Mouse (Mus musculus): ENCODE results near the gene Gm20388. TPM values are rescaled to one million over a fixed set of nuclear protein-coding genes. Genes with fewer than 3 reads are reported as not detected.
A peak's percentile ranks its signal among the peaks of the same experiment; 100 is the strongest.
"Not testable (repeated sequence)": the region's sequence is repeated elsewhere in the genome, so short reads cannot be mapped to it uniquely, and the experiment has no call there.

The Gm20388 gene
- polyA plus RNA-seq, 1 experiment from 2014 or later = not detected

DNA sequence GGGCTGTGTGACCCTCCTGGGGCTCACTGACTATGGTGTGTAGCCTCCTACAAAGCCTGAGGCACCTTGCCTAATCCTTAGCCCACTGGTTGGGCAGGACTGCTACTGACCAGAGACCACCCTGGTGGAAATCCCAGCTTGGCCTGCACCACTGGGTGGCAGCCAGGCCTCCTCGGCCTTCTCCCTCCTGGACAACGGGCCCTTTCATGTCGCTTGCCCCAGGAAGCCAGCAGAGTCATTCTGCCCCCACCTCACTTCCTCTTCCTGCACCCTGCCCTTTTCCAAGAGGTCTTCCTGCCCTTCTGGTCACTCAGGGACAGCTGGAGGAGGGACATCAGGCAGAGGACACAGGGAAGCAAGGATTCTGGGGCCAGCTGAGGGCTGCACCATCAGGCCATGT lies 413.9 kb downstream of the Gm20388 start:
- Histone ChIP-seq H3K27ac (peak overlapping the region; percentile 82), H3K4me1 (replicated peaks) (peaks cover 80% of the 10 kb centered on the region), H3K27me3 (no peaks in the 10 kb centered on the region), H3K9ac (peak overlapping the region; percentile 47; the same call in 1 of the 2 replicates), H3K36me3 (no peaks in the 10 kb centered on the region), H3K4me2 (no peak overlapping the region), H3K9me3 (replicated peaks) (no peaks in the 10 kb centered on the region), H3K4me3 (replicated peaks) (no peak overlapping the region)
- WGBS (ENCODE audit: insufficient replicate concordance) = 37% methylated on average over 3 of the region's 3 CpGs
- ATAC-seq (ENCODE audit: low read depth) (no peak), DNase-seq (no peak)

DNA sequence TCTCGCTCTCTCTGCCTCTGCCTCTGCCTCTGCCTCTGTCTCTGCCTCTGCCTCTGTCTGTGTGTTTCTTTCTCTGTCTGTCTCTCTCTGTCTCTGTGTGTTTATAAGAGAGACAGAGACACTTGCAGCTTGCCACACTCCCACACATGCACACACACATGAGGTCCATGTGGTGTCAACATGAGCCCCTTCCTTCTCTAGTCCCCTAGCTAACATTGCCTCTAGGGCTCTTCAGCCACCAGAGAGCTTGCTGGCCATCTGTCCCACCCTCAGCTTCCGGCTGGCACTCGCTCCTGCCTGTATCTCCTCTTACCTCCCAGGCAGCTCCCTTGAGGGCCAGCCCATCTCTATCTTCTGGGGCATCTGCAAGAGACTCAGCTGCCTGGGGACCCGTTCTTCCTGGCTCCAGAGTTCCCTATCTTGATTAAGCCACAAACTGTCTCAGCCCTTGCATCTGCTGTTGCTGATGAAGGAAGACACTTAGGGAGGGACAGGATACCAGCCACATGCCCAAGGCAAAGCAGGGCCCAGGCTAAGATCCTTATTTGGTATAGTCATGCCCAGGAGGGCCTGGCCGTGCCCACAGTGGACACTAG lies 414.6 kb downstream of the Gm20388 start:
- Histone ChIP-seq H3K27ac (peak overlapping the region; percentile 82), H3K9me3 (replicated peaks) (no peaks in the 10 kb centered on the region), H3K4me3 (replicated peaks) (no peak overlapping the region), H3K4me2 (0 out of 2 replicates have a peak overlapping the region, but pooled peaks have one; percentile 10), H3K27me3 (0 out of 2 replicates have a peak, but pooled peaks cover 3% of the 10 kb centered on the region), H3K9ac (peak overlapping the region; percentile 47; the same call in 1 of the 2 replicates), H3K4me1 (replicated peaks) (peaks cover 74% of the 10 kb centered on the region), H3K36me3 (no peaks in the 10 kb centered on the region)
- ATAC-seq (ENCODE audit: low read depth) (peak; percentile 80), DNase-seq (peak; percentile 62)
- WGBS (ENCODE audit: insufficient replicate concordance) = 24% methylated on average over 5 of the region's 5 CpGs

DNA sequence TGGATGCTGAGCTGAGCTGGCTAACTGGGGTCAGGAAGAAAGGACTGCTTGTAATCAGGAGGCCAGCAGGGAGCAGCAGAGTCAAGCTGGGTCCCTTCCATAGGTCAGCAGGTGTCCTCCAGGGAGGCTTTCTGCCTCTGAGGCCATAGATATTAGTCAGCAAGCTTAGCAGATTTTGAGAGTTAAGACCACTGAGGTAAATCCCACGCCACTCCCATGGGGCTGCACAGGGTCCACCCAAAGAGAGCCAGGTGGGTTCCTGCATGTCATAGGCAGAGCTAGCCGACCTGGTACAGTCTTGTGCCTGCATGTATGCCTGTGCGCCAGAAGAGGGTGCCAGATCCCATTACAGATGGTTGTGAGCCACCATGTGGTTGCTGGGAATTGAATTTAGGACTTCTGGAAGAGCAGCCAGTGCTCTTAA lies 416.5 kb downstream of the Gm20388 start:
- H3K9ac ChIP-seq = no peak overlapping the region
- H3K27me3 ChIP-seq = 0 out of 2 replicates have a peak, but pooled peaks cover 3% of the 10 kb centered on the region
- H3K4me2 ChIP-seq = no peak overlapping the region
- peaks cover 80% of the 10 kb centered on the region for H3K4me1 ChIP-seq (replicated peaks)
- H3K36me3 ChIP-seq = no peaks in the 10 kb centered on the region
- no peak overlapping the region for H3K27ac ChIP-seq
- no peaks in the 10 kb centered on the region for H3K9me3 ChIP-seq (replicated peaks)
- WGBS (ENCODE audit: insufficient replicate concordance) = 45% methylated on average over 3 of the region's 3 CpGs
- no peak overlapping the region for H3K4me3 ChIP-seq (replicated peaks)
- ATAC-seq (ENCODE audit: low read depth) (0 out of 2 replicates have a peak, but pooled peaks have one; percentile 13), DNase-seq (no peak)

DNA sequence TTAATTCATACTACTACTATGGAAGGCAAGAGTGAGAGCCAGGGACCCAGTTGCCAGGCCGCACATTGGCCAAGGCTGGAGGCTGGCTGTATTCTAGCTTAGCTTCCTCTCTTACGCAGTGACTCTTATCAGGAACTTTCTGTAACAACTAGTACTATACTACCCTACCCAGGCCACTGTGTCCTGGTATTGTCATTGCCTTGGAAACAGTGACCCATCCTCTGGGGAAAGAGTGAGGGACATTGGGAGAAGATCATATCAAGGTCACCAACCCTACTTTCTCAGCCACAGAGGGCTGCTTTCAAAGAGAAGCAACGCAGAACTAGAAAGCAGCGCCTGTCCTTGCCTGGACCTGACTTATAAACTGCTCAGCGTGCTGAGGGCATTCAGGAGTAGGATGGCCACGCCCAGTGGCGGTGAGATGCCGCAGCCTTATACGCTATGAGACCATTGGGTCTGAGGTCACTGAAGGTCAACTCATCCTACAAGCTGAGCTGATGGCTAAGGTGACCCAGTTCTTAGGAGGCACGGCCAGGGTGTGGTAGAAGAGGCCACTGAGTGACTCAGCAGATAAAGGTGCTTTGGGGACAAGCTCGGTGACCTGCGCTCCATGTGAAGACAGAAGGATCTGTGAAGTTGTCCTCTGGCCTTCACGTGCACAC lies 417.9 kb downstream of the Gm20388 start:
- WGBS (ENCODE audit: insufficient replicate concordance) = 53% methylated on average over 13 of the region's 13 CpGs
- H3K4me2 ChIP-seq = no peak overlapping the region; the same call in 1 of the 2 replicates
- H3K9ac ChIP-seq = no peak overlapping the region
- 0 out of 2 replicates have a peak, but pooled peaks cover 3% of the 10 kb centered on the region for H3K27me3 ChIP-seq
- peaks cover 80% of the 10 kb centered on the region for H3K4me1 ChIP-seq (replicated peaks)
- H3K9me3 ChIP-seq (replicated peaks) = no peaks in the 10 kb centered on the region
- no peak for DNase-seq
- peak overlapping the region; percentile 20; the same call in 1 of the 2 replicates for H3K27ac ChIP-seq
- no peak for ATAC-seq (ENCODE audit: low read depth)
- no peaks in the 10 kb centered on the region for H3K36me3 ChIP-seq
- no peak overlapping the region for H3K4me3 ChIP-seq (replicated peaks)

DNA sequence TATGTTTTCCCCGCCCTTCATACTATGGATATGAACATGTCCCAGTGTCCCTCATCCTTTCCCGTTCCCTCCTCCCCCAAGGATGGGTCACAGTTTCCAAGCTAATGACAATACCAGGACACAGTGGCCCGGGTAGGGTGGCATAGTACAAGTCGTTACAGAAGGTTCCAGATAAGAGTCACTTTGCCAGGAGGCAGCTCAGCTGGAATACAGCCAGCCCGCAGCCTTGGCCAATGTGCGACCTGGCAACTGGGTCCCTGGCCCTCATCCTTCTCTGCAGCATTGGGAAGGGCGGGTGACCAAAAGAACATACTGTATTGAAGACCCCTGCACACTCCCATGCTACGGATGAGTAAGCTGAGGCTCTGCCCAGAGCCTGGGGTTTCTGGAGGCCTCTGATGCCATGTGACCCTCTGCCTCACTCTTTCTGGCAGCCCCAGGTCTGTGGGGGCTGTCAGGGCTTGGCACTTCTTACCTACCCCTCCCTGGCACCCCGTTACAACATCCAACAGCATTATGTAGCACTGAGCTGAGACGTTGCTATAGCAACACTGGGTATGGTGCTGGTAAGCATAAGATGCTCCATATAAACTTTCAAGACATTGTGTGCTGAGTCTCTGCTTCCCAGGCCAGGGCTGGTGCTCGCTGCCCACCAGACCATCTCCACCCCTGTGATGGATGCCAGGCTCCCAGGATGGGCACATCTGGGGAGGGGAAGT lies 418.5 kb downstream of the Gm20388 start:
- ATAC-seq (ENCODE audit: low read depth) = no peak
- WGBS (ENCODE audit: insufficient replicate concordance) = 73% methylated on average over 11 of the region's 11 CpGs
- Histone ChIP-seq H3K27ac (peak overlapping the region; percentile 20; the same call in 1 of the 2 replicates), H3K4me2 (no peak overlapping the region; the same call in 1 of the 2 replicates), H3K4me3 (replicated peaks) (no peak overlapping the region), H3K36me3 (no peaks in the 10 kb centered on the region), H3K27me3 (0 out of 2 replicates have a peak, but pooled peaks cover 3% of the 10 kb centered on the region), H3K9me3 (replicated peaks) (no peaks in the 10 kb centered on the region), H3K4me1 (replicated peaks) (peaks cover 78% of the 10 kb centered on the region), H3K9ac (no peak overlapping the region)
- no peak for DNase-seq

GRCm38 (mm10) chr8:120331027-120331426 lies 420.4 kb downstream of the Gm20388 start:
- Histone ChIP-seq H3K27me3 (0 out of 2 replicates have a peak, but pooled peaks cover 3% of the 10 kb centered on the region), H3K9me3 (replicated peaks) (no peaks in the 10 kb centered on the region), H3K4me2 (no peak overlapping the region), H3K4me3 (replicated peaks) (no peak overlapping the region), H3K27ac (no peak overlapping the region), H3K36me3 (no peaks in the 10 kb centered on the region), H3K9ac (no peak overlapping the region), H3K4me1 (replicated peaks) (peaks cover 78% of the 10 kb centered on the region)
- 81% methylated on average over 7 of the region's 7 CpGs for WGBS (ENCODE audit: insufficient replicate concordance)
- ATAC-seq (ENCODE audit: low read depth) = no peak
- DNase-seq = no peak

DNA sequence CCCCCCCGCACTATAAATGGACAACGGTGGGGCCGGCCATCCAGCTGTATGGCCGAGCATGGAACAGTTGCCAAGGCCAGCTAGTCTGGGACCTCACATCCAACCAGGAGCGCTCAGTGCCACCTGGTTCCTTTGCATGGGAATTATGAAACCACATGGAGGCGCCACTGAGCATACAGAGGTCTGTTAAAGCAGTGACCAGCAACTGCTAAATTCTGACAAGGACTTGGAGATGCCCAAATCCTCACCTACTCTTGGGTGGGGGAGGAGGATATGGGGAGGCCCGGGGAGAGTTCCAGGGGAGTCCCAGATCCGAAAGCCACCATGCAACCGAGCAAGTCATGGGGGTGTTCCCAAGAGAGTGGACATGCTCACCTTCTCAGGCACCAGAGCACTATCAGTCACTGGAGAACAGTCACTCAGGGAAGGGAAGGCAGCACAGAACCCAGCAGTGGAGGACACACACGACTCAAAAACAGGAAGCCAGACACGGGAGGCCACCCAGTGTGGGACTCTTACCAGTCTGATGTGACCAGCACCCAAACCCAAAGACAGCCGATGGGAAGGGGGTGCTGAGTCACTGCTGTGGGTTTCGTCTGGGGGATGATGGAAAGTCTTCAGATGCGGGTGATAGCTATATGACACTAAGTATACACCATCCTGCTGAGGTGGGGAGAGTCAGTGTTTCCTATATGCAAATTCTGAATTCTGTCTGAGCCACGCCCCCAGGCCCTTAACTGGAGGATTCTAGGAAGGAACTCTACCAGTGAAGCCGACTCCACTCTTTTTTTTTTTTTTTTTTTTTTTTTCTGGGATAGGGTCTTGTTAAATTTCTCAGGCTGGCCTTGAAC lies 422.0 kb downstream of the Gm20388 start:
- Histone ChIP-seq H3K9ac (no peak overlapping the region), H3K4me1 (replicated peaks) (peaks cover 80% of the 10 kb centered on the region), H3K36me3 (no peaks in the 10 kb centered on the region), H3K9me3 (replicated peaks) (no peaks in the 10 kb centered on the region), H3K4me3 (replicated peaks) (no peak overlapping the region; the same call in 1 of the 2 replicates), H3K27me3 (0 out of 2 replicates have a peak, but pooled peaks cover 3% of the 10 kb centered on the region), H3K27ac (peak overlapping the region; percentile 53), H3K4me2 (no peak overlapping the region; the same call in 1 of the 2 replicates)
- 23% methylated on average over 15 of the region's 16 CpGs for WGBS (ENCODE audit: insufficient replicate concordance)
- DNase-seq (no peak), ATAC-seq (ENCODE audit: low read depth) (peak; percentile 16; the same call in 1 of the 2 replicates)

GRCm38 (mm10) chr8:120333681-120334080 lies 423.0 kb downstream of the Gm20388 start:
- WGBS (ENCODE audit: insufficient replicate concordance) = 39% methylated on average over 4 of the region's 4 CpGs
- Histone ChIP-seq H3K27me3 (0 out of 2 replicates have a peak, but pooled peaks cover 3% of the 10 kb centered on the region), H3K4me3 (replicated peaks) (no peak overlapping the region), H3K36me3 (no peaks in the 10 kb centered on the region), H3K27ac (peak overlapping the region; percentile 32), H3K4me2 (no peak overlapping the region), H3K9me3 (replicated peaks) (peaks cover 2% of the 10 kb centered on the region; the same call in 1 of the 2 replicates), H3K4me1 (replicated peaks) (peaks cover 72% of the 10 kb centered on the region), H3K9ac (no peak overlapping the region)
- DNase-seq = no peak
- no peak for ATAC-seq (ENCODE audit: low read depth)

- H3K36me3 ChIP-seq; H3K27me3 ChIP-seq; DNase-seq; ATAC-seq (ENCODE audit: low read depth); H3K9me3 ChIP-seq (replicated peaks); H3K4me3 ChIP-seq (replicated peaks): not testable (repeated sequence)
- 48% methylated on average over 3 of the region's 3 CpGs for WGBS (ENCODE audit: insufficient replicate concordance)
- H3K4me2 ChIP-seq = 0 out of 2 replicates have a peak overlapping the region, but pooled peaks have one; percentile 66
- H3K27ac ChIP-seq = peak overlapping the region; percentile 43; the same call in 1 of the 2 replicates
- 0 out of 2 replicates have a peak overlapping the region, but pooled peaks have one; percentile 20 for H3K9ac ChIP-seq
- H3K4me1 ChIP-seq (replicated peaks) = peaks cover 66% of the 10 kb centered on the region
Observed at GRCm38 (mm10) chr8:120334261-120334660, 423.6 kb downstream of the Gm20388 start.

DNA sequence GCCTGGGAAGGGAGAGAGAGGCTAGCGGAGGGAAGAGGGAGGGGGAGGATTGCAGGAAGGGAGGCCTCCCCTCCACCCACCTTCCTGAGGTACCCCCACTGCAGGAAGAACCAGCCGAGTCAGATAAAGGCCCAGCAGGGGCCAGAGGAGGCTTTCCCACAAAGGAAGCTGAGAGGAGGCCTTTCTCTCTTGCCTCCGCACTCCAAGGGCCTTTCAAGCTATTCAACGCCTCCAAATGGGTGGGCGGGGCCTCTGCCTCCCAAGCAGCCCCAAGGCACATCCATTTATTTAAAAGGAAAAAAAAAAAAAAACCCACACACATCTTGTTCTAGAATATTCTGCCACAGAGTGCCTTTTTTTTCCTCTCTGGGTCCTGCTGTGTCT lies 424.2 kb downstream of the Gm20388 start:
- H3K9me3 ChIP-seq (replicated peaks) = peaks cover 4% of the 10 kb centered on the region; the same call in 1 of the 2 replicates
- H3K36me3 ChIP-seq = no peaks in the 10 kb centered on the region
- H3K4me2 ChIP-seq = peak overlapping the region; percentile 66
- H3K9ac ChIP-seq = peak overlapping the region; percentile 20; the same call in 1 of the 2 replicates
- ATAC-seq (ENCODE audit: low read depth) = peak; percentile 25; the same call in 1 of the 2 replicates
- DNase-seq = peak; percentile 36
- peak overlapping the region; percentile 80 for H3K27ac ChIP-seq
- WGBS (ENCODE audit: insufficient replicate concordance) = 5% methylated on average over 5 of the region's 5 CpGs
- H3K27me3 ChIP-seq = 0 out of 2 replicates have a peak, but pooled peaks cover 3% of the 10 kb centered on the region
- H3K4me1 ChIP-seq (replicated peaks) = peaks cover 69% of the 10 kb centered on the region
- no peak overlapping the region; the same call in 1 of the 2 replicates for H3K4me3 ChIP-seq (replicated peaks)

Measured in liver, embryonic 13.5 days (tissue).